Mouse (Mus musculus): ENCODE measurements at regions not wholly inside any gene's neighbourhood (a gene's known extent, or its start where the extent isn't known, plus 50 kb on each side); places are given as distances from the start of the nearest gene placed in this dataset.
"Not testable (repeated sequence)": the region's sequence is repeated elsewhere in the genome, so short reads cannot be mapped to it uniquely, and the experiment has no call there.

DNA sequence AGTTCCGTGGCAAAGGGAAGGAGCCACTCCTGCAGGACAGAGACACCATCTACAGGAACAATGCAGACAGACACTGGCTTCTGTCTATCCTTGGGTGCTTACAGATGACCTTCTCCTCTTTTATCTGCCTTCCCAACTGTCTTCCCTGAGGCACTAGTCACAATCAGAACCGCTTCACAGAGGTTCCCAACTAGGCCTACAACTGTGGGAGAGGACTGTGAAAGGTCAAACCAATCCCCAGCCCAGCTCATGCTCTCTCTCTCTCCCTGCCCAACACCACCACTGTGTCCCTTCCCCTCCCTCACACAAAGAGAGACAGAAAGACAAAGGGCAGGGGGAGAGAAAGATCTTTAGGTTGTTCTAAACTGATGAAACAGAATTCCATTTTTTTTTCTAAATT lies 61.3 kb downstream of the Tmem17 start:
- in situ Hi-C loops (cut with MboI, MseI), result no loop called here

DNA sequence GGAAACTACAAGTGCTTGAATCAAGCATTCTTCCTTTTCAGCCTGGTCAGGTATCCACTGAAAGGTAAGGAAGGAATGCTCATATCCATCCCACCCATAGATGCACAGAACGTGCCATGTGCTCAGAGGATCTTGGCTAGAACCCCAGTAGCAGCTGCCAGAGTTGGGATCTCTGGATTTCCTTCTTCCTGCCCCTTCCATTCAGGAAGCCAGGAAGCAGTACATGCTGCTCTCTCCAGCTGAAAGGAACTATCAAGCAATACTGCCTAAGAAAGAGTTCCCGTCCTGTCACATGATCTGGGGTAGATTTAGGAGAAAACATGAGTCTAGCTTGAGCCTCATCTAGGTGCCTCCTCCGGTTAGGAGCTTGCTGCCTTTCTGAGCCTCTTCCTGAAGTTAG lies 61.9 kb downstream of the Tmem17 start:
- in situ Hi-C loops (cut with MboI, MseI), result no loop called here

DNA sequence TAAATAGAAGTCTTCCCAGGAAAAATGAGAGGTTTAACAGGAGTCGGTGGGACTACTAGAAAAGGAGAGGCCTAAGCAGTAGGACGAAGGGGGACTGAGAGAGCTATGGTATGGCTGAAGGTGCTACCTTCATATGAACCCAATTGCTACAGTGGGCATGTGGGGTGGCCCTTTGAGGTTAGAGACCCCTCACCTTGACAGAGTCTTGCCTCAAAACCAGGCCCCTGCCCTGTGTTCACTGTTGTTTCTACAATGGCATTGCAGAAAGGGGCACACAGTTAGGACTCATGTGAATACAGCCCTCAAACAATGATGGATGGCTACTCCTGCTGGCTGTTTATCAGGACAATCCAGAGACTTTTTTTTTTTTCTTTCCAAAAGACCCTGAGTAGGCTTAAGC lies 62.6 kb downstream of the Tmem17 start:
- in situ Hi-C loops (cut with MboI, MseI), result no loop called here

DNA sequence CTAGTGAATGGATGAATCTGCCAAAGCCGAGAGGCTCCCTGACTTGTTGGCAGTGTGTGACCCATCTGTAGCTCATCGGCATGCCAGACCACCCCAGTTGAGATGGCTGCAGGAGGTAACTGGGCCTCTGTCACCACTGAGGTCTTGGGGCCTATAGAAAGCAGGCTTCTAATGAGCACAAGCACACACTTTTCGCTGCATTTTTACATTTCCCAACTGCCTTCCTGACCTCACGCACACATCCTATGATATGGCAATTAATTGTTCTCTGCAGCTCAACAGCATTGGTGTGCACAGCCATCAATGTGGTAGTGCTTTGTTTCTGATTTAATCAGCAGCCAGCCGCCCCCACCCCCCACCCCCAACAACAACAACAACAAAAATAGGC lies 72.2 kb downstream of the Tmem17 start:
- in situ Hi-C loops (cut with MboI, MseI), result no loop called here

DNA sequence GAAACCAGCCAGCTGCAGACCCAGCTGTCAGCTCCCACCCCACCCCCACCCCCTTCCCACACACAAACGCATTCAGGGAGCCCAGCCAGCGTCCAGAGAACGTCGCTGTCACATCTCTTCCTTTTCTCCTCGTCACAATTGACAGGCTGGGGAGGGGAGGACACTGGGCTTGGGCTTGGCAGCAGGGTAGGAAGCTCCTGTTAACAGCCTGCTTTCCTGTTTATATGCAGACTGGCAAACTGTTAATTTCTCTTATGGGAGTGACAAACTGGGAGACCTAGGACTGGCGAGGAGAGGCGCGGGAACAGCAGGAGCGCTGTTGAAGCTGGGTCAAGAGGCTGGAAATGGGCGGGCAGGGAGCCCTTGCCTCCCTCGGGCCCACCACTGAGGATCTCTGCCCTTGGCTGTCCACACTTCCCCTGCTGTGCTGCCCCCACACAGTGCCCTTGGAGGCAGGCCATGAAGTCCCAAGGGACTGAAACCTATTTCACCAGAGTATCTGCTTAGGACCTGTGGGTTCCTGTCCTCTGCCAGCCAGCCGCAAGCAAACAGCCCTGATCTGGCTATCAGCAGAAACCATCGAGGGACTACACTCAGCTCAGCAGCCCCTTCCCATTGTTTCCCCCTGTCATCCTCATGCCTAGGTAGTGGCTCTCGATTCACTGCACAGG lies 72.7 kb downstream of the Tmem17 start:
- in situ Hi-C loops (cut with MboI, MseI), result no loop called here

DNA sequence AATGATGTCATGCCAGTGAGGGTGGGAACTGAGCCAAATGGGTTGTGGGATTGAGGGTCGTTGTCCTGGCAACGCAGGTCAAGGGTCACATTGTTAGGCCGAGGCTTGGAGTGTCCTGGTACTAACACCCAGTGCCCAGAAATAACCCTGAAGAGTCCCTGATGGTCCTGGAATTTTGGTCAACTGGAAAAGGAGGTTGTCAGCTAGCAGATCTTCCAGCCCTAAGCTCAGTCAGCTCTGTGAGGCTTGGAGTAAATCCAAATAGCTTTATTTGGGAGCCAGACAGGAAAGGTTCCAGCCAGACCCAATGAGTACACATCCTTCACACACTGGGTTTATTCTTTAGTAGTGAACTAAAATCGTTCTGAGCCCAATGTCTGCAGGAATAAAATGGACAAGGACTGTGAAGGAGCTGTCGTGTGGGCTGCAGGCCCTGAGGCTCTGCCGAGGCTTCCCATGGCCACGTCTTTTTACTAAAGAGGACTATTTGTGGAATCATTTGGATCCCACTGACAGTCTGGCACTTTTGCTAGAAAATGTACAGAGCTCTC lies 75.9 kb downstream of the Tmem17 start:
- in situ Hi-C loops (cut with MboI, MseI), result no loop called here

DNA sequence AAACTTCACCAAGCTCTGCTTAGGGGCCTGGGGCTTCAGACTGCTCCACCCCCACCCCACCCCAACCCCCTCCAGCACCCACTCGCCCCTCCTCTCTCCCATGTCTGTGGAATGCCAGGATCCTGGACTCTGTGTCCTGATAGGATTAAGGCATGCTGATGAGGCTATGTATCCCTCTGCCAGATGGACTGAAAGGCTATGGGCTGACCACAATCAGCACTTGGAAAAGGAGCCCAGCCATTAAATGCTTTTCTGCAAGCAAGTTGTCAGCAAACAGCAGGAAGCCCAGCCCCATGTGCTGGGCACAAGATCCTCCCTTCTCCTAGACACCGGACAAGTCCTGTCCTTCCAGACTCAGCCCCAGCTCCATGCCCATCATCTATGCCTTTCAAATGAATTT lies 76.7 kb downstream of the Tmem17 start:
- in situ Hi-C loops (cut with MboI, MseI), result no loop called here

DNA sequence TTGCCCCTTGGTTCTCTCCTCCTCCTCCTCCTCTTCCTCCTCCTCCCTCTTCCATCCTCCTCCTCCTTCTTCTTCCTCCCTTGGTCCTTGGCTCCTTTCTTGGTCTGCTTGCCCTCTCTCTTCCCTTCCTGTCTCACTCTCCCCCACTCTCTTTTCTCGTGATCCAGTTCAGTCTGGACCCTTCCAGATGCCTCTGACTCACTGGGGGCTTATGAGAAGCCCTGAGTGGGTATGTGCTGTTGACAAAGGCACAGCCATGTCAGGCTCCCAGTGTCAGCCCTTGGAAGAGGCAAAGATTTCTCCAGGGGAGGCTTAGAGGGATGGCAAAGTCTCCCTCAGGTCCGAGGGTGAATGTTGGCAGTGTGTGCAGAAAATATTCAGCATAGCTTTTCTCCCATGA lies 78.0 kb downstream of the Tmem17 start:
- in situ Hi-C loops (cut with MboI, MseI), result no loop called here

DNA sequence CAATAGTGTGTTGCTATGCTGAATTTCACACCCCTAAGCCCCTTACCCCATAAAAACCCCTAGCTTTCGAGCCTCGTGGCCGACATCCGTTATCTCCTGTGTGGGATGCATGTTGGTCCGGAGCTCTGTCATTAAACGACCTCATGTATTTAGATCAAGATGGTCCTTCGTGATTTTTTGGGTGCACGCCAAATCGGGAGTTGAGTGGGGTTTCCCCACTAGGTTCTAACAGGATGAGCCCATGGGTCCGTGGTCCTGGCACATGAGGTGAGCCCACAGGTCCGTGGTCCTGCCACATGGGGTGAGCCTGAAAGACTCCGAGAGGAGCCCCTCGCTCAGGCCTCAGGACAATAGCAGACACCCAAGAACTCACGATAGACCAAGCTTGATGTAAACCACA lies 79.2 kb downstream of the Tmem17 start:
- in situ Hi-C loops (cut with MboI, MseI), result not testable (repeated sequence)

DNA sequence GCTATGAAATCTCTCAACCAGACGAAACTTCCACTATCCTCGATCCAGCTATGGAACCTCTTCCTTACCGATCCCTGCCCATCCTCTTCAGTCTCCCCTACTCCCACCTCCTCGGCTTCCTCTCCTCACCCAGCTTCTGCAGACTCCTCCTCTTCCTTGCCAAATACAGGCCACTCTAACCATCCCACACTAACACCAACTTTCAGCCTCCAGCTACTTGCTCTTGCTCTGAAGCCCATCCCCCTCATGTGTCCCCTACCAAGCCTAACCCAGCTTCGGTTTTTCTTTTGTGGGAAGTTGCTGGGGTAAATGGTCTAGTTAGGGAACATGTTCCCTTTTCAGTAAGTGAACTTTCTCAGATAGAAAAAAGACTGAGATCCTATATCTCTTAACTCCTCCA lies 80.8 kb downstream of the Tmem17 start:
- in situ Hi-C loops (cut with MboI, MseI), result no loop called here

DNA sequence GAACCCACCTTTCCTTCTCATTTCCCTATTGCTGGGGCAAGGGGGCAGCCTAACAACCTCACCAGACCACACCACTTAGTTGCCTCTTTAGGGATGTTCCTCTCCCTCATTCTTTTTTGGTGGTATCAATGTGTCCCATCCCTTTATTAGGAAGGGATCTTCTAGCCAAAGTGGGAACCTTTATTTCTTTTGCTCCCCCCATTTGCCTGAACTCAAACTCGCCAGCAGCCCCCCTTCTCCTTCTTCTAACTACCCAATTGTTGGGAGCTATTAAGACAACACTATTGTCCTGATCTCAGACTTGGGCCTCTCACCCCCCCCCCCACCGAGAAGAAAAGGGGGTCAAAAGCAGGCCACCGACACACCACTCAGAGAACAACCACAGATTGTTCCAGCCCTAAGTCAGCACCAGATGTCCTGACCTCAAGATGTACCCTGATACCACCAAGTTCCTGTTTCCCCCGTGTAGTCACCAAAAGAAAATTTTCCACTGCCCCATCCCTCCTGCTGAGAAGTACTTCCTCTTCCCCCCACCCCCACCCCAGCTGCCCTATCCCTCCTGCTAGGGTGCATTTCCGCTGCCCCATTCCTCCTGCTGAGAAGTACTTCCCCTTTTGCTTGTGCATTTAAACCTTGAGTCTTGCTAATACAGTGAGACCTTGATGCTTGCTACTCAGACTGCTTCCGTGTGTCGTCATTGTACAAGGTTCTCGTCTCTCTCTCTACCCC lies 84.4 kb downstream of the Tmem17 start:
- in situ Hi-C loops (cut with MboI, MseI), result no loop called here

DNA sequence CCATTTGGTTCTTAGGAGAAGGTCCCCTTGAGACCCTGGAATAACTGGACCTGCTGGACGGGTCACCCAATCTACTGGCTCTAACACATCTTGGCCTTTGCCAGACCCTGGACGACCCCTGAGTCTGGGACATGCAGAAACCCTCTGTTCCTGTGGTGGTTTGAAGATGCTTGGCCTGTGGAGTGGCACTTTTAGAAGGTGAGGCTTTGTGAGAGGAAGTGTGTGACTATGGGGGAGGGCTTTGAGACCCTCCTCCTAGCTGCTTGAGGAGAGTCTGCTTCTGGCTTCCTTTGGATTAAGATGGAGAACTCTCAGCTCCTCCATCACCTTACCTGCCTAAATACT lies 84.9 kb downstream of the Tmem17 start:
- in situ Hi-C loops (cut with MboI, MseI), result no loop called here

DNA sequence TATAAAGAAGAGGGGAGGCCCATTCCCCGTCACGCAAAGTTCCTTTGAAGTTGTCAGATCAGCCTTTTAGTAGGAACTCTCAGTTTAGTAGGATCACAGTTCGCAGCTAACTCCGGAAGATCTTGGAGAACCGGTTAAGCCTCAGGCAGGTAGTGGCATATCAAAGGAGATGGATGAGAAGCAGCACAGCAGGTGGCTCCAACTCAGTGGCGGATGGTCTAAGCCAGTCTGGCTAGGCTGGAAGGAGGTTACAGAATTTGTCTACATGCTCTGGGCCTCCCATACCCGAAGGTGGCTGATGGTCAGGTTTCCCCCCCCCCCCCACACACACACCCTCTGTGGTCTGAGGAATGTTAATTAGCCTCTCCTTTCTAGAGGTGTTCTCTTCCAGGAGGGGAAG lies 88.5 kb downstream of the Tmem17 start:
- in situ Hi-C loops (cut with MboI, MseI), result no loop called here

DNA sequence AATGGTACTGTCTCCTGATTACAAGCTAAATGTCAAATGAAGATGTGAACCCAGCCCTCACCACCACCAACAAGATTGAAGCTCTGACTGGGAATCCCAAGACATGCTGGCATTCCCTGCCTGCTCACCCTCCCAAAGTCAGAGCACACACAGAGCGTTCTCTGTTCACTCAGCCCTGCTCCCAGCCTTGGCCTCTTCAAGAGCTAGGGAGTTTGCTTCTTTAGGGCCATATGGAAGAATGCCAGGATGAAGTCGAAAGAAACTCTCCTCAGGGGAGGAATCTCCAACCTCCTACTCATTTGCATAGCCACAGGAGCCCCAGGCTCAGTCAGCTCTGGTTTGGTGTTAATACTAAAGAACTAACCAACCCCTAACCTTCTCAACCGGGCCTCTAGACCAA lies 90.1 kb downstream of the Tmem17 start:
- in situ Hi-C loops (cut with MboI, MseI), result no loop called here

DNA sequence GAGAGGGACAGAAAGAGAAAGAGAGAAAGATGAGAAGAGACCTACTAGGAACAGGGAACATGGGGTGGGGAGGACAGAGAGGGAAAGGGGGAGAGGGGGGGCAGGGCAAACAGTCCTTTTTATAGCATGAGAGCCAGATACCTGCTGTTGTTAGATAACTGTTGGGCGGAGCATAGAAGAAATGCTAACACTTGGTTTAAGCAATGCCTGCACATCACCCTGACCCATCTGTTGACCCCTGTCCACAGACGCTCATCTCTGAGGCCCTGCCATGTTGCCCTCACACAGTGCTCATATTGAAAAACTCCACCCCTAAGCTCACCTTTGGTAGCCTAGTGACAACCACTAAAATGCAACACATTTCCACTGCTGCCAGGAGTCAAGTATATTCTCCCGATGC lies 90.7 kb downstream of the Tmem17 start:
- in situ Hi-C loops (cut with MboI, MseI), result no loop called here

DNA sequence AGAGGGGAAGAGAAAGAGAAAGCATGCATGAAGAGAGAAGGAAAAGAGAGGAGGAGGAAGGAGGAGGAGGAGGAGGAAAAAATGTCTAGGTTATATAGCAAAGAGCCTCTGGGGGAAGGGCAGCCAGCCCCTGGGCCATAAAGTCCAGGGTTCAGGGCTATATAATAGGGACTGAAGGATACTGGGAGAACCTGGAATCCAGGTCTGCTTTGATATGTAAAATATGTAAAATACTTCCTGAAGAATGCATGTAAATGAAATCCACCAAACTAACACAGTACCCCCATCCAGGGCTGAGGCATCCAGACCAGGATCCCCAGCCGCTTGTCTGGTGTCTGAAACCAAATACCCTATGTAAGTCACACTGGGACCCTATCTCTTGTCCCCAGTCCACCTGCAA lies 91.5 kb downstream of the Tmem17 start:
- in situ Hi-C loops (cut with MboI, MseI), result no loop called here

DNA sequence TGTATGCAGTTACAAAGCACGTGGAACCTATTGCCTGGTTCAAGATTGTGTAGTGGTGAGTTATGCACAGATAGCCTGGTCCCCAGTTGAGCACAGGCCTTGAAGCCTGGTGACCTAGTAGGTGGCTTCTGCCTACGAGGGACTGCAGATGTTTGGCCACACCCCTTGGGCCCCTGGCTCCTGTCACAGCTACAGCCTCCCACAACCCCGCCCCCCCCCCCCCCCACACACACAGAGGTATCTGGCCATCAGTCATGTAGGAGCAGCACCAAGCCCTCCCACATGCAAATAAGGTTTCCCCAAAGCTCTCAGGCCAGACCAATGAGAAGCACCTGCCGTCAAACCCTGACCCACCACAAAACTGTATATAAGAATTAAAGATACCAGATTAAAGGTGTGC lies 94.5 kb downstream of the Tmem17 start:
- in situ Hi-C loops (cut with MboI, MseI), result no loop called here

DNA sequence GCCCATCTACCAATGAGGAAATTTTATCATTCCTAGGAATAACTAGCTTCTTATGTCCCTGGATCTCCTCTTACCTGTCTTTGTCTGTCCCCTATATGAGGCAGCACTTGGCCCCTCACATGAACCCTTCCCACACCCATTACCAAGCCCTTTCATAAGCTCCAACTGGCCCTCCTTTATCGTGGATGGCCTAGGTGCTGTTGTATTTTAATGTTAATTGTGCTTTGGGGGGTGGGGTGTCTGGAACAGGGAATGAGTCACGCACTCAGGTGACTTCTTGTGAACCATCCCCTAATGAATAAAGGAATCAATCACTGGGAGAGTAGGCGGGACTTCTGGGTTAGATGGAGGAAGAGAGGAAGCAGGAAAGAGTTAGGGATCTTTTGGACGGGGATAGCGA lies 95.8 kb downstream of the Tmem17 start:
- in situ Hi-C loops (cut with MboI, MseI), result no loop called here

DNA sequence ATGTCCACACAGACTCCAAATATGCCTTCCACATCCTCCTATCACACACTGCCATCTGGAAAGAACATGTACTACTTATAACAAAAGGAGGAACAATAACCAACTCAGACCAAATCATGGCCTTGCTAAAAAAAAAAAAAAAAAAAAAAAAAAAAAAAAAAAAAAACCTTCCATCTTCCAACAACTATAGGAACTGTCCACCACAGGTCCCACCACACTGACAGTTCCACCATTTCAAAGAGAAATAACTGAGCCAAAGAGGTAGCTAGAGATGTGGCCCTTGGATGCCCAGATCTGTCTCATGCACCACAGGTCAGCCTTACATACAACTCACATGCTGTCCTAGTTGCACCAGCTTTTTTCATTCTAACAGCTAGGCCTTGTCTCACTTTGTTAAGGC lies 97.1 kb downstream of the Tmem17 start:
- in situ Hi-C loops (cut with MboI, MseI), result no loop called here

DNA sequence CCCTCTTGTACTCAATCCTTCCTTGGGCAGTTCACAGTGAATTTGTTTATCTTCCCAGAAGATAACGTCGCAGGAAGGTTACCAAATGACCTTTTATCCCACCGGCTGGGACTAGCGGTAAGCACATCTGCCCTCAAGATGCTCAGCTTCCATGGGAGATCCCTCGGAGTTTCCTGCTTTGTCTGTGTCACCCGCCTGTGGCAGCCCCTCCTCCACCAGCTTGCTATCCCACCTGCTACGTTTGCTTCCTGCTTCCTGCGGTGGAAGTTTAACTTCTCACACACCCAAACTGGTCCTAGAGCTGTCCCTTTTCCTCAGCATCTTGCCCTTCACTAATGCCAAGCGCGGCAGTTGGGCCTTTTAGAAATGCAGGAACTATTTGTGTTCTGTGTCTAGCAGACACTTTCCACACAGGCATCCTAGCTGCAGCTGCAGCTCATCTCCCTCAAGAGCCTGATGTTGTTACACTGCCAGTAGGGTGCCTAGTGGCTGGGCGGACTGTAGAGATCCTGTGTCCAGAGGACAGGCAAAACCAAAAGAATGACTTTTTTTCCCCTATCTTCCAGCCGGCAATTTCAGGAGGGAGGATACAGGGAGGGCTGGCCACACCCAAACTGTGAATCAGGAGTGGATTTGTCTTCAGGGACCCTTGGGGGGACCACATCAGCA lies 98.7 kb downstream of the Tmem17 start:
- in situ Hi-C loops (cut with MboI, MseI), result loop anchor here in 1 of 2 experiments (5.0 kb wide), 1 partner anchor 383 kb away; no protein-coding TSS in a partner anchor

DNA sequence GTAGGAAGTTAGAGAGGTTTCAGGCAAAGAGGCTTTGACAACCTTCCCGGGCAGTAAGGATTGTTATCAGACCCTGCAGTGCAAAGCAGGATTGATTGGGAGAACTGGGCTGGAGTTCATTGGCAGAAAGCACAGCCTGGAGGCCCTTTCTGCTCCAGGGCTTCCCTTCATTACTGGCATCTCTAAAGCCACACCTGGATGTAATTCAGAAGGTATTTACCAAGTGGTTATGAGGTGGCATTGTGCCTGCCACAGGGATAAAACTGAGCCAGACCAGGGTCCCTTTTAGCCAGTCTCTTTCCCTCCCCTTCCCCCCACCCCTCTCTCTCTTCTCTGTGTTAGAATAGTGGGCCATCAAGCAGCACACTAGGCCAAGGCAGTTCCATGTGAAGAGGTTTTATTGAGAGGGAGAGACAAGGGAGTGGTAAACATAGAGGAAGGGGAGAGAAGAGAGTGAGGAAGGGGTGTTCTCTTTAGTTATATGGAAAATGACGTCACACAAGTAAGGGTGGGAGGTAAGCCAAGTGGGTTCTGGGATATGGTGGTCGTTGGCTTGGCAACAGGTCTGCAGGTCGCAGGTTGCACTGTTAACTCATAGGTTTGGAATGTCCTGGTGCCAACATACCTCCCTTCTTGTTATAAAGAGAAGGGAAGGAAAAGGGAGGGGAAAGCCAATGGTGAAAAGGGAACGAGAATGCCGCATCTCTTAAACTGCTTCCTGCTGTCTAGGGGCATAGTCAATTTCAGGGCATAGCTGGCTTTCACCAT lies 99.4 kb downstream of the Tmem17 start:
- in situ Hi-C loops (cut with MboI, MseI), result loop anchor here in 1 of 2 experiments (5.0 kb wide), 1 partner anchor 384 kb away; no protein-coding TSS in a partner anchor

DNA sequence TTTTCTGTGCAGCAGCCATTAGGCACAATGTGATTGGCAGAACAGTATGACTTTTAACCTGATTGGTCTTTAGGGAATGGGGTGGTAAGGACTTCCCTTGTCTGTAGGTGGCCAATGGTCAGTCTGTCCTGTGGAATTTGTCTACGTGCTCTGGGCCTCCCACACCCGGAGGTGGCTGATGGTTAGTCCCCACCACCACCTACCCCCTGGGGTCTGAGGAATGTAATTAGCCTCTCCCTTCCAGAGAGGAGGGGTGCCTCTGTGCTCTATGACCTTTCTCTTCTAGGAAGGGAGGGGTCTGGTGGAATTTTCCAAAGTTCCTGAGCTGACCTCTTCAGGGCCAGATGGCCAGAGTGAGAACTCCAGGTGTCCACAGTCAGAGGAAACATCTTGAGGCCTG lies 101.6 kb downstream of the Tmem17 start:
- in situ Hi-C loops (cut with MboI, MseI), result loop anchor here in 1 of 2 experiments (5.0 kb wide), 1 partner anchor 386 kb away; no protein-coding TSS in a partner anchor

Data from T-helper 17 cell (primary cell).